Mouse (Mus musculus) embryonic fibroblast, embryonic 13.5 days (primary cell): ENCODE results near the gene Rftn2.

ENCODE experiments used
- CTCF ChIP-seq: IDR thresholded peaks from 2 replicates; pipeline ENCODE4 v1.5.1; 2011; ENCODE audit warnings: mild to moderate bottlenecking, control low read depth, low read length, moderate library complexity, borderline replicate concordance; ENCODE audit not compliant: insufficient read depth
- POLR2A ChIP-seq: IDR thresholded peaks from 2 replicates; pipeline ENCODE4 v1.6.1; 2011; ENCODE audit warnings: low read depth, mild to moderate bottlenecking, control low read depth, low read length, moderate library complexity

- TF ChIP-seq CTCF: no peak
- no peak for TF ChIP-seq POLR2A
Observed at GRCm38 (mm10) chr1:55132308-55132707, 94.3 kb downstream of the Rftn2 start.
